Mouse (Mus musculus) heart, postnatal 0 days (tissue): ENCODE data around the gene Tmprss9. TPM values are rescaled to one million over a fixed set of nuclear protein-coding genes. Genes with fewer than 3 reads are reported as not detected.
"Not testable (repeated sequence)": the region's sequence is repeated elsewhere in the genome, so short reads cannot be mapped to it uniquely, and the experiment has no call there.

Source experiments
- ATAC-seq: fragments of 200-750 bp; cut with Nextera tagmentation; 2 replicates; pipeline ENCODE4 v1.8.0; 2017; ENCODE audit warnings: low read depth, moderate number of reproducible peaks, moderate library complexity; ENCODE audit not compliant: insufficient read depth
- DNase-seq: peaks from one replicate; pipeline ENCODE4 v3.0.0-alpha.2; 2016; ENCODE audit warnings: low spot score
- H3K27ac ChIP-seq: fragments of 300-500 bp; sonication (generic); 2 replicates; pipeline ENCODE4 v1.5.1; 2014; ENCODE audit warnings: low read depth, mild to moderate bottlenecking
- H3K27me3 ChIP-seq: fragments of 300-500 bp; sonication (generic); 2 replicates; pipeline ENCODE4 v1.6.1; 2014; ENCODE audit warnings: low read length, mixed read lengths; ENCODE audit not compliant: control insufficient read depth, insufficient read depth
- H3K36me3 ChIP-seq: fragments of 300-500 bp; sonication (generic); replicated peaks from 2 replicates; pipeline ENCODE4 v1.6.1; 2014; ENCODE audit warnings: low read length, mixed read lengths; ENCODE audit not compliant: control insufficient read depth, insufficient read depth
- H3K4me1 ChIP-seq: fragments of 300-500 bp; sonication (generic); 2 replicates; pipeline ENCODE4 v1.6.1; 2014; ENCODE audit warnings: antibody characterized with exemption; ENCODE audit not compliant: control insufficient read depth, insufficient read depth
- H3K4me2 ChIP-seq: fragments of 300-500 bp; sonication (generic); 2 replicates; pipeline ENCODE4 v1.6.1; 2014; ENCODE audit warnings: low read depth, mild to moderate bottlenecking, low read length, moderate library complexity
- H3K4me3 ChIP-seq: fragments of 300-500 bp; sonication (generic); 2 replicates; pipeline ENCODE4 v1.5.1; 2014; ENCODE audit warnings: low read depth, low read length
- H3K9ac ChIP-seq: fragments of 300-500 bp; sonication (generic); replicated peaks from 2 replicates; pipeline ENCODE4 v1.6.1; 2014; ENCODE audit warnings: low read depth, low read length, mixed read lengths
- H3K9me3 ChIP-seq: fragments of 300-500 bp; sonication (generic); replicated peaks from 2 replicates; pipeline ENCODE4 v1.6.1; 2016; ENCODE audit warnings: low read length; ENCODE audit not compliant: control insufficient read depth
- CTCF ChIP-seq: IDR thresholded peaks from 2 replicates; pipeline ENCODE4 v1.5.1; 2016; ENCODE audit warnings: antibody characterized with exemption, control low read depth, low read depth
- EP300 ChIP-seq: IDR thresholded peaks from 2 replicates; pipeline ENCODE4 v1.6.1; 2016; ENCODE audit warnings: antibody characterized with exemption, low read depth
- WGBS: fragments of 180-500 bp; shearing (Covaris S2); extraction: QIAGEN DNeasy Blood & Tissue Kit; methylation state at CpG from one replicate; pipeline ENCODE4 v1.1.7; 2014; 5-methylcytosine and 5-hydroxymethylcytosine counted together
- polyA plus RNA-seq: library from polyadenylated mRNA; unstranded; fragments of >200 nt; fragmentation: Nextera tagmentation; extraction: Ambion mirVana; gene quantifications from 2 replicates; pipeline ENCODE4 v1.2.1, GENCODE M21; 2015
- total RNA-seq: library from RNA; depleted of rRNA; stranded (reverse); fragments of >200 nt; gene quantifications from 2 replicates; pipeline ENCODE4 v1.2.3, GENCODE M21; 2014; ENCODE audit warnings: low replicate concordance

The Tmprss9 gene
- total and polyA plus RNA-seq, 2 experiments from 2014 or later: not detected

DNA sequence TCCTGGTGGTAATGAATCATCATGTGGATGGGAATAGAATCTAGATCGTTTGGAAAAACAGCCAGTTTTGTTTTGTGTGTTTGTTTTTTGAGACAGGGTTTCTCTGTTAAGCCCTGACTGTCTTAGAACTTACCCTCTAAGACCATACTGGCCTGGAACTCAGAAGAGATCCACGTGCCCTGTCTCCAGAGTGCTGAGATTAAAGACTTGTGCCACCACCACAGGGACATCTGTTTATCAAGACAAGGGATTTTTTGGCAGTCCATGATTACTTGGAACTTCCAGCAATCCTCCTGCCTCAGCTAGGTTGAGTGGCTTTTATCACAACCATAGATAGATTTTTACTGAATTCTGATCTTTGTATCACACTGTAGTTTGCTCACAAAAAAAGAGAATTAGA lies 46.8 kb upstream of the Tmprss9 start:
- no peak for DNase-seq
- no peak for ATAC-seq
- Histone ChIP-seq H3K9me3 (no peaks in the 10 kb centered on the region), H3K4me1 (peaks cover 12% of the 10 kb centered on the region), H3K4me3 (no peak overlapping the region), H3K4me2 (no peak overlapping the region), H3K27ac (no peak overlapping the region; the same call in 1 of the 2 replicates), H3K27me3 (no peaks in the 10 kb centered on the region), H3K36me3 (peaks cover 14% of the 10 kb centered on the region), H3K9ac (no peak overlapping the region)
- no peak for TF ChIP-seq CTCF
- no peak for TF ChIP-seq EP300
- WGBS: 68% methylated on average over 2 of the region's 2 CpGs

DNA sequence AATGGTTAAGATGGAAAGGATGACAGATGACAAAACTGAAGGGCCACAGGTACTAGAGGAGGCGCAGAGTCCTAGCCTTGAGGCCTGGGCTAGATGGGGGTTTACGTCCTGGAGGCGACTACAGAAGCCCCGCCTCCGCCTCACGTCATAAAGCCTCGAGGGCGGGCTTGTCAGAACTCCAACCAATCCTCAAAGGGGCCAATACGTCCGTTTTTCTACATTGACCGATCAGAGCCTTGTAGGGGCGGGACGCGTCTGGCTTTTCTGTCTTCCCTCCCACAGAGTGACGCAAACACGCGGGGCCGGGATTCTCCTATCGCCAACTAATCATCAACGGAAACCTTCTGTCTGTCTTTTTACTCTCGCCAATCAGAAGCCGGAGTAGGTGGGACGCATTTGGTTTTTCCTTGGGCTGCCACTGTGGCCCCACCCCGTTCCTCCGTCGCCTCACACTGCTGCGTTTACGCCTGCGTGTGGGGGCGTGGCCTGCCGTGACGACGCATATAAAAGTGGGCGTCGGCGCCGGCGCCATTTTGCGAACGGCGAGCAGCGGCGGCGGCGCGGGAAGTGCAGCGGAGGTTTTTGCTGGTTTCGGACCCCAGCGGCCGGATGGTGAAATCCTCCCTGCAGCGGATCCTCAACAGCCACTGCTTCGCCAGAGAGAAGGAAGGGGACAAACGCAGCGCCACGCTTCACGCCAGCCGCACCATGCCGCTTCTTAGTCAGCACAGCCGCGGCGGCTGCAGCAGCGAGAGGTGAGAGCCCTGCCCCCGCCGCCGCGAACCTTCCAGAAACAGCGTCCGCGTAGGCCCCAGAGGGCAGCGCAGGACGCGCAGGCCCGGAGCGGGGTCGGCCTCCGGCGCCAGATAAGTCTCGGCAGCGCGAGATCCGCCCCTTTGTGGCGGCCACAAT lies 45.2 kb upstream of the Tmprss9 start, which contains the start of gene Oaz1:
TSS of gene Oaz1 (plus strand) at position 506 of the 912 bp plus-strand sequence.
- peak within 1 kb of the TSS; percentile 95 for H3K27ac ChIP-seq
- H3K27me3 ChIP-seq: no peaks in the 10 kb centered on the region
- ATAC-seq (peak; percentile 96), DNase-seq (peak; percentile 99)
- H3K9me3 ChIP-seq: no peaks in the 10 kb centered on the region
- H3K4me3 ChIP-seq: peak within 1 kb of the TSS; percentile 88
- H3K4me1 ChIP-seq: peaks cover 20% of the 10 kb centered on the region
- peaks cover 23% of the 10 kb centered on the region for H3K36me3 ChIP-seq
- H3K9ac ChIP-seq: peak within 1 kb of the TSS; percentile 94
- TF ChIP-seq CTCF (no peak), EP300 (no peak)
- WGBS: under 1% methylated on average over 76 of the region's 82 CpGs
- H3K4me2 ChIP-seq: peak within 1 kb of the TSS; percentile 95

DNA sequence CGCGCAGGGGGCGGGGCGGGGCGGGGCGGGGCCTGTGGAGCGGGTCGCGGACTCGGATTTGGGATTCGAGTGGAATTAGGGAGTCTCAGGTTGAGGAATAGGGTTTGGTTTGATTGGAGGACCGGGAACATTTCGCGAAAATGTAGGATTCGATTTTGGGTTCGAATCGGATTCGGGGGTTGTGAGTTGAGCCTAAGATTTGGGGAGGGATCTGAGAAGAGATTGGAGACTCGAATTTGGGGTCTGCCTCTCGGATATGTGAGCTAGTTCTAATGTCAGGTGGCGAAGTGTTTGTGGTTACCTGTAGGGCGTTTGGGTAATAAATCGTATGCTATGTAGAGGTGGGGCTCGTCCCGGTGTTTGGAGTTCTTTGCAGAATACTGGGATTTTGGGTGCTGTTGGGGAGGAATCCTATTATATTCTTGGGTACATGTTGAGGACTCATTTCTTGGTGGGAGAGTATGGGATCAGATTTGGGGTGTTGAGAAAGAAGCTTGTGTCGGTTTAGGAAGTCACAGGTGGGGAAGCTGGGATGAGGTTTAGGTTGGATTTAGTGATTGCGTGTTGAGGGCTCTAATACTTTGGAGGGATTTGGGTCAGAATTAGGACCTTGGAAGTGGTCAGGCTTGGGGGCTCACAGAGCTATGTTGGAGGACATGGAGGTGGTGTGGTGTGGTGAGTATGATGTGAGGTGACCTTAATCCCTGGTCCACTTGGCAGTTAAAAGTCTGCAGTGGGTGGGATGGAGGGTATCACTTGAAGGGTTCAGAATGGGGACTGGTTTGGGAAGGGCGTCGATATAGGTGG lies 44.4 kb upstream of the Tmprss9 start:
- H3K4me3 ChIP-seq: peak overlapping the region; percentile 88
- H3K9ac ChIP-seq: peak overlapping the region; percentile 94
- peaks cover 20% of the 10 kb centered on the region for H3K4me1 ChIP-seq
- H3K36me3 ChIP-seq: peaks cover 23% of the 10 kb centered on the region
- DNase-seq (no peak), ATAC-seq (no peak)
- peak overlapping the region; percentile 95 for H3K4me2 ChIP-seq
- H3K27ac ChIP-seq: peak overlapping the region; percentile 95
- H3K27me3 ChIP-seq: no peaks in the 10 kb centered on the region
- H3K9me3 ChIP-seq: no peaks in the 10 kb centered on the region
- WGBS: 4% methylated on average over 29 of the region's 29 CpGs
- no peak for TF ChIP-seq CTCF
- no peak for TF ChIP-seq EP300

DNA sequence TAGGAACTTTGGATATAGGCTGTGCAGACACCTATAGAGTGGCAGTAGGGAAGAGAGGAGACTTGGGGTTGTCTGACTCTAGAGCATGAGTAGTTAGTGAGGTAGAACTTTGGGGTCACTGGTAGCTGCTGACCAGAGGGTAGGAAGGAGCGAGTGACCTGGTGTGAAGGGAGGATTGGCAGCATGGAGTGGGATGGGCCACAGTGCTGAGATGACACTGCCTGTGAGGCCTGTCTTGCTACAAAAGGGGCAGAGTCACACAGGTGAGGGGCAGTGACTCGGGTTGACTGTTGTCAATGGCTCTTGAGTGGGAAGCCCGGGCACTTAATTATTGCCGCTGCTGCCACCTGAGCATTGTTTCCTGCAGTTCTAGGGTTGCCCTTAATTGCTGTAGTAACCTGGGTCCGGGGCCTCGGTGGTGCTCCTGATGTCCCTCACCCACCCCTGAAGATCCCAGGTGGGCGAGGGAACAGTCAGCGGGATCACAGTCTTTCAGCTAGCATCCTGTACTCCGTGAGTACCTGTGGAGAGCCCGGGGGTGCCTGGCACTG lies 43.7 kb upstream of the Tmprss9 start:
- peaks cover 23% of the 10 kb centered on the region for H3K36me3 ChIP-seq
- DNase-seq (no peak), ATAC-seq (no peak)
- H3K27ac ChIP-seq: no peak overlapping the region
- no peaks in the 10 kb centered on the region for H3K9me3 ChIP-seq
- peaks cover 20% of the 10 kb centered on the region for H3K4me1 ChIP-seq
- H3K4me2 ChIP-seq: peak overlapping the region; percentile 95
- no peaks in the 10 kb centered on the region for H3K27me3 ChIP-seq
- WGBS: 58% methylated on average over 10 of the region's 10 CpGs
- H3K4me3 ChIP-seq: peak overlapping the region; percentile 88
- no peak for TF ChIP-seq EP300
- TF ChIP-seq CTCF: no peak
- H3K9ac ChIP-seq: peak overlapping the region; percentile 94

DNA sequence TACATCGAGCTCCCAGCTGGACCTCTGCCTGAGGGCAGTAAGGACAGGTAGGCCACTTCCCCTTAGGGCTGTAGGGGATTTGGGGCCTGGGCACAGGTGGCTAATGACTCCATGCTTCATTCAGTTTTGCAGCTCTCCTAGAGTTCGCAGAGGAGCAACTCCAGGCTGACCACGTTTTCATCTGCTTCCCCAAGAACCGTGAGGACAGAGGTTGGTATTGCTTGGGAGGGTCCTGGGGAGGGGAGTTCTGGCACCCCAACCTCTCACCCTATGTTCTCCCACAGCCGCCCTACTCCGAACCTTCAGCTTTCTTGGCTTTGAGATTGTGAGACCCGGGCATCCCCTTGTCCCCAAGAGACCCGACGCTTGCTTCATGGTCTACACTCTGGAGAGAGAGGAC lies 43.1 kb upstream of the Tmprss9 start:
- Histone ChIP-seq H3K36me3 (peaks cover 23% of the 10 kb centered on the region), H3K4me3 (peak overlapping the region; percentile 88), H3K4me2 (peak overlapping the region; percentile 95), H3K4me1 (peaks cover 20% of the 10 kb centered on the region)
- H3K27me3 ChIP-seq, H3K9me3 ChIP-seq, H3K9ac ChIP-seq, H3K27ac ChIP-seq, DNase-seq, ATAC-seq: not testable (repeated sequence)
- WGBS: 74% methylated on average over 9 of the region's 9 CpGs
